Mouse (Mus musculus) ES-Bruce4 (cell line): ENCODE results near the gene Camsap2. TPM values are rescaled to one million over a fixed set of nuclear protein-coding genes. Genes with fewer than 3 reads are reported as not detected.
A peak's percentile ranks its signal among the peaks of the same experiment; 100 is the strongest.

Source experiments
- H3K27ac ChIP-seq: 2 replicates; pipeline ENCODE4 v1.5.1; 2012; ENCODE audit warnings: low read length, inconsistent platforms; ENCODE audit not compliant: insufficient read depth
- H3K27me3 ChIP-seq: 2 replicates; pipeline ENCODE4 v1.6.1; 2012; ENCODE audit warnings: mild to moderate bottlenecking, low read length, inconsistent platforms; ENCODE audit not compliant: control insufficient read depth, poor library complexity, insufficient read depth, severe bottlenecking
- H3K36me3 ChIP-seq: 2 replicates; pipeline ENCODE4 v1.6.1; 2012; ENCODE audit warnings: inconsistent platforms, mild to moderate bottlenecking, low read length, moderate library complexity; ENCODE audit not compliant: control insufficient read depth, poor library complexity, insufficient read depth, severe bottlenecking
- H3K4me1 ChIP-seq: one replicate; pipeline ENCODE4 v1.8.1; 2011; ENCODE audit warnings: low read length; ENCODE audit not compliant: control insufficient read depth, insufficient read depth
- H3K4me3 ChIP-seq: 2 replicates; pipeline ENCODE4 v1.5.1; 2011; ENCODE audit warnings: low read depth, mild to moderate bottlenecking, low read length
- H3K9ac ChIP-seq: 2 replicates; pipeline ENCODE4 v1.6.1; 2012; ENCODE audit warnings: low read depth, mild to moderate bottlenecking, inconsistent platforms; ENCODE audit not compliant: poor library complexity, severe bottlenecking
- H3K9me3 ChIP-seq: replicated peaks from 2 replicates; pipeline ENCODE4 v1.6.1; 2012; ENCODE audit warnings: mild to moderate bottlenecking, low read length, inconsistent platforms; ENCODE audit not compliant: control insufficient read depth, poor library complexity, insufficient read depth, severe bottlenecking
- CTCF ChIP-seq: IDR thresholded peaks from one replicate; pipeline ENCODE4 v1.8.1; 2011; ENCODE audit warnings: low read depth, low read length
- EP300 ChIP-seq: IDR thresholded peaks from 2 replicates; pipeline ENCODE4 v1.6.1; 2011; ENCODE audit warnings: low read depth, low read length; ENCODE audit not compliant: insufficient read depth
- POLR2A ChIP-seq: IDR thresholded peaks from one replicate; pipeline ENCODE4 v1.8.1; 2011; ENCODE audit warnings: low read length; ENCODE audit not compliant: insufficient read depth
- polyA plus RNA-seq: library from polyadenylated mRNA; stranded (reverse); fragments of >200 nt; gene quantifications from 2 replicates; pipeline ENCODE4 v1.2.4, GENCODE M21; 2011; ENCODE audit warnings: low read depth; ENCODE audit not compliant: missing spikeins, insufficient read depth, insufficient read length

Gene Camsap2
- polyA plus RNA-seq, 1 experiment, result 37.0 TPM

DNA sequence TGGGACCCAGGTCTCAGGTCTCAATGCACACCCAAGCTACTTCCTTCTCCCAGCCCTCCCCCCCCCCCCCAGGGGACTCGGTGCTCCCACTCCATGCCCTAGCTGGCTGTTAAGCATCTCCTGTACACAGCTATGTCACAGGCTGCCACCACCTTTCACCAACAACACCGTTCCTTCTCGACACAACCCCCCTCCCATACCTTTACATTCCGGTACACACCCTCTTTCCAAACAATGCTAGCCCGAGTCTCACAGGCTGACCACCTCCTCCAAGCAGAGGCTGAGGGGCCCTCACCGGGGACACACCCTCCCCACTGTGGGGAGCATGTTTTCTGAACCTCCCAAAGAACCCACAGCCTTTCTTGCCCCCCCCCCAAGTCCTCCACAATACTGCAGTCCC is 114.3 kb downstream of the Camsap2 start:
- peaks cover 18% of the 10 kb centered on the region for H3K4me1 ChIP-seq
- H3K36me3 ChIP-seq, result no peaks in the 10 kb centered on the region
- no peak for TF ChIP-seq POLR2A
- peak; percentile 8; the same call in 1 of the 2 replicates for TF ChIP-seq EP300
- TF ChIP-seq CTCF, result no peak
- no peak overlapping the region for H3K9ac ChIP-seq
- H3K9me3 ChIP-seq, result no peaks in the 10 kb centered on the region
- H3K27me3 ChIP-seq, result no peaks in the 10 kb centered on the region
- peak overlapping the region; percentile 11 for H3K4me3 ChIP-seq
- H3K27ac ChIP-seq, result no peak overlapping the region

DNA sequence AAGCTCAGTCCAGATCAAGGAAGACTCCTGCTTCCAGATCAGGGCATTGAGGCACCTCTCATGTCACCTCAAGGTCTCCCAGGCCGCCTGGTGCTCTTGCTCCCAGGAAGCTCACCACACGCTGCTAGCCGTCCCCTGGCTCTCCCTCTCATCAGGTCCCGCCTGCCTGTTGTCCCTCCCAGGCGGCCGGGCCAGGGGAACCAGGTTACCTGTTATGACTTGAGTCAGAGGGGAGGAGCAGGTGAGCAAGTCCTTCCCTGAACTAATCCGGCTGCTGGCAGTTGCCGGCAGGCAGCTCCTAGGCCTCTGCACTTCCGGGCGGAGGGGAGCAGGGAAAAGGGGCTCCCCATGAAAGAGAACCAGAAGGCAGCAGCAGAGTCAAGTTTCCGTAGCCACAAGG is 115.7 kb downstream of the Camsap2 start:
- peaks cover 20% of the 10 kb centered on the region for H3K4me1 ChIP-seq
- TF ChIP-seq POLR2A (no peak), EP300 (peak; percentile 65; the same call in 1 of the 2 replicates)
- H3K27ac ChIP-seq, result peak overlapping the region; percentile 62
- no peaks in the 10 kb centered on the region for H3K36me3 ChIP-seq
- H3K9ac ChIP-seq, result peak overlapping the region; percentile 1
- H3K9me3 ChIP-seq, result no peaks in the 10 kb centered on the region
- H3K4me3 ChIP-seq, result peak overlapping the region; percentile 17
- no peaks in the 10 kb centered on the region for H3K27me3 ChIP-seq

DNA sequence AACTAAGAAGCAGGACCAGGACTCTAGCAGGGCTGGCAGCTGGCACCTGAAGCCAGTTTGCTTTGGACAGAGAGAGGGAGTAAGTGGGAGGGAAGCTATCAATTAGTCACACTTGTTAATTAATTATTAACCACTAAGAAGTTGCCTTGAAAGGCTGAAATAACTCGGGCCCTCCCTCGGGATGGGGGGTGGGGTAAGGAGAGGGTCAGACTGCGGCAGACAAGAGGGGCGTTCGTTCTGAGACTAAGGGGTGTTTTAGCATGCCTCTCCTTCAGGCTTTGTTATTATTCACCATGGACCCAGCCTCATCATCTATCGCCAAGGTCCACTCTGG is 116.9 kb downstream of the Camsap2 start:
- Histone ChIP-seq H3K9ac (no peak overlapping the region), H3K9me3 (no peaks in the 10 kb centered on the region), H3K27me3 (no peaks in the 10 kb centered on the region), H3K4me1 (peaks cover 21% of the 10 kb centered on the region), H3K36me3 (no peaks in the 10 kb centered on the region), H3K4me3 (no peak overlapping the region), H3K27ac (no peak overlapping the region)
- TF ChIP-seq POLR2A (no peak), CTCF (no peak), EP300 (no peak)

DNA sequence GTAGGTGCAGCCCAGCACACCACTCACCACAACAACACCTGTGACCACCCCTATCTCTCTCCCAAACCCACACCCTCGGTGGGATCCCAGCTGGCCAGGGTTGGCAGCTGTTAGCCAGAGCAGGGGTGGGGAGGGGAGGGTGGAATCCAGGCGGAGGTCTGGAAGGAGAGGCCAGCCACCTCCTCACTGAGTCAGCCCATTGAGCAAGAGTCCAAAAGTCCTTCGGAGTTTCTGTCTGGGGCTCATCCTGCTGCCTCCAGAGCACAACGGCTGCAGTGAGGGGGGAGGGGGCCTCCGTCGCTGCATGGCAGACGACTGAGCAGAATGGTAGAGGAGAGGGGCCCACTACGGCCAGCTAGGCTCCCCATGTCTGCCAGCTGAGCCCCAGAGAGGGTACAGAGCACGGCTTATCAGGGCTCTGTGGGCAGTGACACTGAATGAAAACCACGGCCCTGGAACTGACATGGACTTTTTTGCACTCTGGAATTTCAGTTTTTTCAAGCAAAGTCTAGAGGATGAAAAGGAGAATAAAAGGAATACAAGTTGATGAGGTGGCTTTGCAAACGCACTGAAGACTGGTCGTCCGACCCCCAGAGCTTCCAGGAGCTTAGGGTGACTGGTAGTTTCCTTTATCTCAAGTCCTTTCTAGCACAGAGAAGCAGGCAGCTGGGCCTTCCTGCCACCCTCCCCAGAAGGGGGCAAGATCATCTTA is 117.4 kb downstream of the Camsap2 start:
- Histone ChIP-seq H3K27ac (no peak overlapping the region), H3K4me1 (peaks cover 24% of the 10 kb centered on the region), H3K9me3 (no peaks in the 10 kb centered on the region), H3K9ac (no peak overlapping the region), H3K36me3 (no peaks in the 10 kb centered on the region), H3K27me3 (no peaks in the 10 kb centered on the region), H3K4me3 (no peak overlapping the region)
- TF ChIP-seq POLR2A, result no peak
- TF ChIP-seq EP300, result no peak
- no peak for TF ChIP-seq CTCF

DNA sequence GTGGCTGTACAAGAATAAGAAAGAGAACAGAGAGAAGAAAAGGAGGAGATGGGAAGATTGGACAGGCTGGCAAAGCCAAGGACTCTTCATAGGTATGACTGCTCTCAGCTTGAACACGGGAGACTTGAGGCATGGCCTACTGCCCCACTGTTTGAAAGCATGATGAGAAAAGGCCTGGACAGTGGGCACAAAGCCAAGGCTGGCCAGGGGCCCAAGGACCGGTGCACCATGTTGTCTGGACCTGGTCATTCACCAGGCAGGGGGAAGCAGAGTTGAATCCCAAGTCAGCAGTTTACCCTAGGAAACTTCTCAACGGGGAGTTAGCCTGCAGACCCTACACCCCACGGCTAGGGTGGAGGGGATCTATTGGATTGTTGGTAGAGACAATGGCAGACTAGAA is 118.0 kb downstream of the Camsap2 start:
- Histone ChIP-seq H3K27ac (no peak overlapping the region), H3K4me3 (no peak overlapping the region), H3K9me3 (no peaks in the 10 kb centered on the region), H3K36me3 (no peaks in the 10 kb centered on the region), H3K9ac (no peak overlapping the region), H3K4me1 (peaks cover 24% of the 10 kb centered on the region), H3K27me3 (no peaks in the 10 kb centered on the region)
- TF ChIP-seq EP300, result no peak
- TF ChIP-seq POLR2A, result no peak
- no peak for TF ChIP-seq CTCF

DNA sequence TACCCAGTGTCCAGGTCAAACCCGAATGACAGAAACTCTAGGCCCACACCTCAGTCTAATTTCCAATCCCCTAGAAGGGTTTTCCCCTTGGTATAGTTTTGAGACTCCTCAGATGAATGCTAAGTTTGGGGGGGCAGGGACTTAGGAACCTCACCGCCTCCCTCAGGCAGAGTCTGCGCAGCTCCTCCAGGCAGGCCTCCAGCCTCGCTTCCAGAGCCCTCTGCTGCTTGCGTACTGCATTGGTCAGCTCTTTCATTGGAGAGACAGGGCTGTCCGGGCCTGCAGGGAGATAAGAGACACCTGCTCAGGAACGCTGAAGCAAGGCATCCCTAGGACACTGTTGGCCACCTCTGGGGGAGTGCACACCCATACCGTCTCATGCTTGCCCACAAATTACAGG is 119.3 kb downstream of the Camsap2 start:
- Histone ChIP-seq H3K9ac (no peak overlapping the region), H3K4me1 (peaks cover 24% of the 10 kb centered on the region), H3K27me3 (no peaks in the 10 kb centered on the region), H3K27ac (no peak overlapping the region), H3K4me3 (no peak overlapping the region), H3K36me3 (no peaks in the 10 kb centered on the region), H3K9me3 (no peaks in the 10 kb centered on the region)
- TF ChIP-seq CTCF (no peak), EP300 (no peak), POLR2A (no peak)
